Mouse (Mus musculus): ENCODE data around the gene Clpx. TPM values are rescaled to one million over a fixed set of nuclear protein-coding genes. Genes with fewer than 3 reads are reported as not detected.

Gene Clpx
- total and polyA plus RNA-seq, 3 experiments = 32.4 to 38.8 TPM; not detected in 1

DNA sequence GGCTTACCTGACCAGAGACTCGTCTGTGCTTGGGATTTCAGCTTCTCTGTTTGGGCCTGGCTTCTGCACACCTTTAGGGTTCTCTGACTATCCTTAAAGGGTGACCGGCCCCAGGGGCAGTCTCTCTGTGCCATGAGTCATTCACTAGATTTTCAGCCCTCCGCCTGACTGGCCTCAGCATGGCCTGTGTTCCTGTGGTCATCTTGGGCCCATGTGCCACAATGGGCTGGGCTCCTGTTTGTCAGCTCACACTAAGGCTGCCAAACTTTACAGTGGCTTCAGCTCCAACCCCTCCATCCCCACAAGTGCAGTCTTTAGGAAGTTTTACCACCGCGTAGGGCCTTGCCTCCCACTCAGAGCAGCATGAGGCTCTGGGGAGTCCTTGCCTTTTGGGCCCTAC, 59.2 kb downstream of the Clpx start:
- H3K4me1 ChIP-seq (ENCODE audit: control insufficient read depth in 1 of 2, insufficient read depth in 2 of 2, low read length in 2 of 2) = peaks cover 0 to 7% of the 10 kb centered on the region in 2 experiments; a peak in 2 of 4 replicates
- H3K4me3 ChIP-seq (ENCODE audit: control insufficient read depth in 1 of 2, insufficient read depth in 1 of 2, low read depth in 2 of 2, low read length in 2 of 2) = no peak overlapping the region
- H3K36me3 ChIP-seq (ENCODE audit: control insufficient read depth in 1 of 2, insufficient read depth in 2 of 2, low read length in 2 of 2) = peaks cover 3 to 15% of the 10 kb centered on the region in 2 experiments
- no peaks in the 10 kb centered on the region for H3K9me3 ChIP-seq (replicated peaks; ENCODE audit: insufficient read depth, low read length)
- H3K27me3 ChIP-seq (ENCODE audit: control insufficient read depth in 1 of 2, insufficient read depth in 2 of 2, low read length in 2 of 2) = no peaks in the 10 kb centered on the region
- TF ChIP-seq MAX (IDR thresholded peaks at IDR 0.05; ENCODE audit: low read length) (no peak), MYB (IDR thresholded peaks at IDR 0.05; ENCODE audit: low read depth, low read length) (no peak), UBTF (IDR thresholded peaks at IDR 0.05; ENCODE audit: borderline replicate concordance, insufficient read depth, low read depth, low read length) (no peak), POLR2AphosphoS2 (IDR thresholded peaks at IDR 0.05; ENCODE audit: low read length) (no peak), USF2 (IDR thresholded peaks at IDR 0.05; ENCODE audit: borderline replicate concordance in 1 of 2, insufficient read depth in 1 of 2, low read depth in 1 of 2, low read length in 2 of 2) (no peak), TCF12 (IDR thresholded peaks at IDR 0.05; ENCODE audit: low read depth, low read length) (no peak), GATA1 (IDR thresholded peaks at IDR 0.05; ENCODE audit: low read depth, low read length) (no peak), MEF2A (IDR thresholded peaks at IDR 0.05; ENCODE audit: extremely low read depth, insufficient replicate concordance, low read depth, low read length, poor library complexity, severe bottlenecking) (no peak), ZC3H11A (IDR thresholded peaks at IDR 0.05; ENCODE audit: low read depth, low read length) (no peak), TBP (IDR thresholded peaks at IDR 0.05; ENCODE audit: low read depth, low read length) (no peak), TAL1 (IDR thresholded peaks at IDR 0.05; ENCODE audit: low read length) (no peak)
- peaks cover 36% of the 10 kb centered on the region for H3K79me2 ChIP-seq (ENCODE audit: control insufficient read depth, insufficient read depth, low read length, poor library complexity)
- H3K9ac ChIP-seq (ENCODE audit: control insufficient read depth, low read depth, low read length, poor library complexity, severe bottlenecking) = no peak overlapping the region
- H3K27ac ChIP-seq (ENCODE audit: control insufficient read depth, low read depth, low read length) = no peak overlapping the region
- DNase-seq (ENCODE audit: low read depth, low spot score) = no peak

GRCm38 (mm10) chr9:65356561-65356960, 62.5 kb downstream of the Clpx start:
- H3K27me3 ChIP-seq (ENCODE audit: control insufficient read depth in 1 of 2, insufficient read depth in 2 of 2, low read length in 2 of 2) = no peaks in the 10 kb centered on the region
- peaks cover 0 to 5% of the 10 kb centered on the region in 2 experiments; a peak in 3 of 4 replicates for H3K36me3 ChIP-seq (ENCODE audit: control insufficient read depth in 1 of 2, insufficient read depth in 2 of 2, low read length in 2 of 2)
- H3K27ac ChIP-seq (ENCODE audit: control insufficient read depth, low read depth, low read length) = no peak overlapping the region
- TF ChIP-seq EP300 (IDR thresholded peaks at IDR 0.05; ENCODE audit: low read depth in 1 of 2, low read length in 2 of 2) (no peak), NRF1 (IDR thresholded peaks at IDR 0.05; ENCODE audit: insufficient read depth, low read depth, low read length, poor library complexity, severe bottlenecking) (no peak), KAT2A (conservative IDR thresholded peaks at IDR 0.05; ENCODE audit: low read depth, low read length) (no peak), CTCF (IDR thresholded peaks at IDR 0.05 in 2 of 3, conservative IDR thresholded peaks at IDR 0.05 in 1 of 3; ENCODE audit: control insufficient read depth in 1 of 3, insufficient read depth in 1 of 3, low read depth in 2 of 3, low read length in 3 of 3, poor library complexity in 1 of 3, severe bottlenecking in 1 of 3) (no peak), MAFK (IDR thresholded peaks at IDR 0.05; ENCODE audit: borderline replicate concordance, low read depth, low read length) (no peak), TCF12 (IDR thresholded peaks at IDR 0.05; ENCODE audit: low read depth, low read length) (no peak), RCOR1 (IDR thresholded peaks at IDR 0.05; ENCODE audit: low read depth, low read length) (no peak), ETS1 (IDR thresholded peaks at IDR 0.05; ENCODE audit: low read depth, low read length) (no peak), CHD2 (IDR thresholded peaks at IDR 0.05; ENCODE audit: low read length) (no peak), MYB (IDR thresholded peaks at IDR 0.05; ENCODE audit: low read depth, low read length) (no peak), CHD1 (IDR thresholded peaks at IDR 0.05; ENCODE audit: low read depth, low read length) (no peak), MXI1 (IDR thresholded peaks at IDR 0.05; ENCODE audit: low read depth, low read length) (no peak)
- DNase-seq (ENCODE audit: low read depth, low spot score) = no peak
- no peaks in the 10 kb centered on the region for H3K4me1 ChIP-seq (ENCODE audit: control insufficient read depth in 1 of 2, insufficient read depth in 2 of 2, low read length in 2 of 2)
- no peak overlapping the region for H3K9ac ChIP-seq (ENCODE audit: control insufficient read depth, low read depth, low read length, poor library complexity, severe bottlenecking)
- no peaks in the 10 kb centered on the region for H3K9me3 ChIP-seq (replicated peaks; ENCODE audit: insufficient read depth, low read length)
- no peak overlapping the region for H3K4me3 ChIP-seq (ENCODE audit: control insufficient read depth in 1 of 2, insufficient read depth in 1 of 2, low read depth in 2 of 2, low read length in 2 of 2)
- H3K79me2 ChIP-seq (ENCODE audit: control insufficient read depth, insufficient read depth, low read length, poor library complexity) = peaks cover 11% of the 10 kb centered on the region
